Mouse (Mus musculus) neural tube, embryonic 15.5 days (tissue): ENCODE results near the gene Oscar. TPM values are rescaled to one million over a fixed set of nuclear protein-coding genes. Genes with fewer than 3 reads are reported as not detected.

Source experiments
- ATAC-seq: fragments of 200-750 bp; cut with Nextera tagmentation; 2 replicates; pipeline ENCODE4 v1.8.0; 2017; ENCODE audit warnings: mild to moderate bottlenecking, moderate TSS enrichment, moderate library complexity; ENCODE audit not compliant: low FRiP score
- H3K27ac ChIP-seq: fragments of 300-500 bp; sonication (generic); replicated peaks from 2 replicates; pipeline ENCODE4 v1.5.1; 2015; ENCODE audit warnings: mild to moderate bottlenecking, inconsistent platforms
- H3K27me3 ChIP-seq: fragments of 300-500 bp; sonication (generic); replicated peaks from 2 replicates; pipeline ENCODE4 v1.6.1; 2015; ENCODE audit warnings: inconsistent platforms
- H3K36me3 ChIP-seq: fragments of 300-500 bp; sonication (generic); 2 replicates; pipeline ENCODE4 v1.6.1; 2015; ENCODE audit warnings: inconsistent platforms
- H3K4me1 ChIP-seq: fragments of 300-500 bp; sonication (generic); 2 replicates; pipeline ENCODE4 v1.6.1; 2015; ENCODE audit warnings: inconsistent platforms
- H3K4me2 ChIP-seq: fragments of 300-500 bp; sonication (generic); 2 replicates; pipeline ENCODE4 v1.6.1; 2015; ENCODE audit warnings: inconsistent platforms, mild to moderate bottlenecking, moderate library complexity
- H3K4me3 ChIP-seq: fragments of 300-500 bp; sonication (generic); replicated peaks from 2 replicates; pipeline ENCODE4 v1.5.1; 2015; ENCODE audit warnings: mild to moderate bottlenecking, inconsistent platforms
- H3K9ac ChIP-seq: fragments of 300-500 bp; sonication (generic); replicated peaks from 2 replicates; pipeline ENCODE4 v1.6.1; 2015; ENCODE audit warnings: mild to moderate bottlenecking, inconsistent platforms
- H3K9me3 ChIP-seq: fragments of 300-500 bp; sonication (generic); replicated peaks from 2 replicates; pipeline ENCODE4 v1.6.1; 2016; ENCODE audit warnings: inconsistent platforms
- WGBS: fragments of 180-500 bp; shearing (Covaris S2); methylation state at CpG from one replicate; pipeline ENCODE4 v1.1.7; 2015; ENCODE audit warnings: mixed read lengths; 5-methylcytosine and 5-hydroxymethylcytosine counted together
- polyA plus RNA-seq: library from polyadenylated mRNA; unstranded; fragments of >200 nt; fragmentation: Nextera tagmentation; extraction: Ambion mirVana; gene quantifications from 2 replicates; pipeline ENCODE4 v1.2.1, GENCODE M21; 2015

The Oscar gene
- polyA plus RNA-seq = 0.38 and 0.84 TPM in 2 replicates

DNA sequence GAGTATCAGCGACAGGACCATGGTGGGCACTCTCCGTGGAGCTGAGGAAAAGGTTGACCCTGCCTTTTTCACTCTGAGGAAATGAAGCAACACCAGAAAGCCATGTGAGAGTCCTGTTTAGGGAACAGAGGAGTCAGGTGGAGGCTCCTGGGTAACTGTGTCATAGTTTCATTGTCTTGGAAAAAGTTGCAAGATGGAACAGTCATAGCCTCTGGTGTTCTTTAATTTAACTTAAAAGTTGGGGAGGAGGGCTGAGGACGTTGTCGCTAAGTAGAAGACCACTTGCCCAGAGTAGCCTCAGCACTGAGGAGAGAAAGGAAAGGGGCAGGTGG, at the start of gene Oscar:
Gene Oscar, minus strand, starts transcription at position 101 of the 332 bp plus-strand sequence.
- H3K27me3 ChIP-seq = no peaks in the 10 kb centered on the region; the same call in 1 of the 2 replicates
- peak within 1 kb of the TSS; percentile 84 for H3K4me2 ChIP-seq
- H3K27ac ChIP-seq = peak within 1 kb of the TSS; percentile 64; the same call in 1 of the 2 replicates
- no peak for ATAC-seq
- peaks cover 18% of the 10 kb centered on the region for H3K36me3 ChIP-seq
- WGBS = 87% methylated on average over 4 of the region's 4 CpGs
- H3K4me3 ChIP-seq = peak within 1 kb of the TSS; percentile 64
- no peaks in the 10 kb centered on the region for H3K9me3 ChIP-seq
- peaks cover 19% of the 10 kb centered on the region for H3K4me1 ChIP-seq
- H3K9ac ChIP-seq = no peak within 1 kb of the TSS

- 4% methylated on average over 45 of the region's 45 CpGs for WGBS
Observed at GRCm38 (mm10) chr7:3665215-3666114, 49.5 kb upstream of the Oscar start, which contains the start of gene Leng1. Leng1 (minus strand) TSS chr7:3665840.

DNA sequence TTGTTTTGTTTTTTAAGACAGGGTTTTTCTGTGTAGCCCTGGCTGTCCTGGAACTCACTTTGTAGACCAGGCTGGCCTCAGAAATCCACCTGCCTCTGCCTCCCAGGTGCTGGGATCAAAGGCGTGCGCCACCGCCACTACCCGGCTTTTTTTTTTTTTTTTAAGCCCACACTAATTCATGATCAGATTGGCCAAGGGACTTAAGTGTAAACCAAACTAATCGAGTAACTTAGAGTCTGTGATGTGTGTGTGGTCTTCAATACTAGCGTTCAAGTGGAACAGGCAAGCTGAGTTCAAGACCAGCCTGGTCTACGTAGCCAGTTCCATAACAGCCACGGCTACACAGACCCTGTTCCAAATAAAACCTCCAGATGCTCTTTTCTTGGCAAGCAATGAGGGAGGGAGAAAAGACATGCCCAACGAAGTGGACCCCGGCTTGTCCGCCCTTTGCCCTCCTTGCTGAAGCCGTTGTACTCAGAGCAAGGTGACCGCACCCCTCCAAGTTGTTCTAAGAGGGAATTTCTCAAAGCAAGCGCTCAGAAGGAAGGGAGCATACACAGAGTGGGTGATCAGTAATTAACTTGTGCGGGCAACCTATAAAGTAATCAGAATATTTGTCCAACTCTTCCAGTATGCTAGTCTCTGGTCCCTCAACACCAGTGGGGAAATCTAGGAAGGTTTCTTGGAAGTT, 48.7 kb upstream of the Oscar start:
- Histone ChIP-seq H3K4me3 (peak overlapping the region; percentile 68), H3K4me1 (peaks cover 27% of the 10 kb centered on the region), H3K9ac (peak overlapping the region; percentile 66), H3K36me3 (peaks cover 32% of the 10 kb centered on the region), H3K4me2 (peak overlapping the region; percentile 68), H3K27me3 (no peaks in the 10 kb centered on the region), H3K27ac (peak overlapping the region; percentile 84), H3K9me3 (no peaks in the 10 kb centered on the region)
- peak; percentile 41 for ATAC-seq
- WGBS = 30% methylated on average over 15 of the region's 15 CpGs

More at GRCm38 (mm10) chr7:3665215-3666114, 49.5 kb upstream of the Oscar start, which contains the start of gene Leng1:
- Histone ChIP-seq H3K27me3 (no peaks in the 10 kb centered on the region), H3K4me1 (peaks cover 27% of the 10 kb centered on the region), H3K4me3 (peak within 1 kb of the TSS; percentile 68), H3K27ac (peak within 1 kb of the TSS; percentile 84), H3K9ac (peak within 1 kb of the TSS; percentile 66), H3K9me3 (no peaks in the 10 kb centered on the region), H3K36me3 (peaks cover 24% of the 10 kb centered on the region), H3K4me2 (peak within 1 kb of the TSS; percentile 68)
- ATAC-seq = peak; percentile 99

DNA sequence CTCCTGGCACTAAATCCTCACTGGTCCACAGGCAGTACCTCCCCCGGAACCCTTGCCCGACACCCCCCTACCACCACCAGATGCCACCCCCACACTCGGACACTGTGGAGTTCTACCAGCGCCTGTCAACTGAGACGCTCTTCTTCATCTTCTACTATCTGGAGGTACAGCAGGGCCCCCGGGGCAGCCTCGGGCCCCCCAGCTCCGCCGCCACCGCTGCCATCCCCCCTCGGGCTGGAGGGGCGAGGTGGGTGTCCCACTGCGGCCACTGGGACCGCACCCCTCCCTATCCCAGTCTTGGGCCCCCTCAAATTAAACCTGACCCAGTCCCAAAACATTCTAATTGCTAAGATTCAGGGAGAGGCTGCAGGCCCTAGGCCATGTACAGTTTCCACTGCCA, 42.6 kb upstream of the Oscar start:
- 94% methylated on average over 14 of the region's 14 CpGs for WGBS
- Histone ChIP-seq H3K4me2 (no peak overlapping the region), H3K27ac (no peak overlapping the region), H3K36me3 (peaks cover 93% of the 10 kb centered on the region), H3K9me3 (no peaks in the 10 kb centered on the region), H3K27me3 (no peaks in the 10 kb centered on the region), H3K4me3 (no peak overlapping the region), H3K4me1 (peaks cover 8% of the 10 kb centered on the region), H3K9ac (no peak overlapping the region)
- no peak for ATAC-seq

DNA sequence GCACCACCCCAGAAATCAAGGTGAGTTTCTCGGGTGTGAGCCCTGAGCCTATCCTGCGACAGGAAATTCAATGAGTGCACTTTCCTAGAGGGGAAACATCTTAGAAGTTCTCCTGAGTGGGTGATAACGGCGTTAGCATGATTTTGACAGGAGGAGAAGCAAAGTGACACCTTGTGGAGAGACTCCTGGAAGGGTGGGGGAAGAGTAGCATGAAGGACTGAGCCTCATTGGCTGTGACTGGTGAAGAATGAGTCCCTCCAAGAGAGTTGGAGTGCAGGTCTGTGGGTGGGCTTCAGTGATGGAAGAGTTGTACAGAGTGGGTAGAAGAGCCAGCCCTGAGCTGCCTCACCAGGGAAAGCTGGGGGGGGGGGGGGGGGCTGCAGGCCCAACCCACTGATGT, 41.0 kb upstream of the Oscar start:
- Histone ChIP-seq H3K9ac (no peak overlapping the region), H3K27ac (no peak overlapping the region), H3K27me3 (no peaks in the 10 kb centered on the region), H3K4me1 (no peaks in the 10 kb centered on the region), H3K9me3 (no peaks in the 10 kb centered on the region), H3K36me3 (peaks cover 99% of the 10 kb centered on the region), H3K4me3 (no peak overlapping the region), H3K4me2 (no peak overlapping the region)
- ATAC-seq = no peak
- WGBS = 90% methylated on average over 4 of the region's 4 CpGs

DNA sequence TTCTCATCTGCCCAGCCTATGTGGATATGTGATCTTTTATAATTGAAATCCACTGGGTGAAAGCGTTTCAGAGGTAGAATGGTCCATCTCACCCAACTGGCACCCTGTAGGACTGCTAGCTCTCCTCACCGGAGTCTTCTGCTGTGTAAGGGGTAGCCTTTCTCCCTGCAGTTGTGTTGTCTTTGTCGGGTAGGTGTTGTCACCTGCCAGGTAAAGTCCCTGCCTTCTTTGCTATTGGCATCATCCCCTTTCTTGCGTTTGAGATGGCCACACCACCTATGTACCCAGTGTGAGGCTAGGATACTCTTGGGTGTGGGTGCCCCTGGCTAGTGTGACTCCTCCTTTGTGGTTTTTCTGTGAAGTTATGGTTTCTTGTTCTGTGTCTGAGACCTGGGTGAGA, 30.7 kb upstream of the Oscar start:
- Histone ChIP-seq H3K9me3 (no peaks in the 10 kb centered on the region), H3K4me2 (peak overlapping the region; percentile 75), H3K9ac (peak overlapping the region; percentile 99), H3K36me3 (peaks cover 16% of the 10 kb centered on the region), H3K27ac (peak overlapping the region; percentile 97; the same call in 1 of the 2 replicates), H3K4me1 (peaks cover 45% of the 10 kb centered on the region), H3K4me3 (peak overlapping the region; percentile 91), H3K27me3 (no peaks in the 10 kb centered on the region)
- ATAC-seq = no peak
- WGBS = 70% methylated on average over 4 of the region's 4 CpGs

DNA sequence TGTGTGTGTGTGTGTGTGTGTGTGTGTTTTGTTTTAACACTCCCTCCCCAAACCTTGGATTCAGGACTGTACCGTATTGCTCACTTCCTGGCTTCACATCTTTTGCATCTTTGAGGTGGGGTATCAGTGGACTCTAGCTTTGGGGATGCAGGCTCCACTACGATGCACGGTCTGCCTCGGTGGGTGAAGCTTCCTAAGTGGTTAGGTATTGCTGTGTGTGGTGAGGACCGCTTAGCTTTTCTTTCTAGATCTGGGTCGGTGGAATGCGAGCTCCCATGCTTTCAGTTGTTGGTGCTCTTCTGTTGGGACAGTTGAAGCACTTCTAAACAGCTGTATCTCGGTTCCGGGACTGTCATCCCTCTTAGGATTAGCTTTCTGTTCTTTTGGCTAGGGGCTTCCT, 30.2 kb upstream of the Oscar start:
- peak overlapping the region; percentile 97 for H3K27ac ChIP-seq
- WGBS = 19% methylated on average over 9 of the region's 9 CpGs
- peaks cover 13% of the 10 kb centered on the region for H3K36me3 ChIP-seq
- H3K27me3 ChIP-seq = no peaks in the 10 kb centered on the region
- H3K4me1 ChIP-seq = peaks cover 45% of the 10 kb centered on the region
- peak overlapping the region; percentile 91 for H3K4me3 ChIP-seq
- no peak for ATAC-seq
- no peaks in the 10 kb centered on the region for H3K9me3 ChIP-seq
- H3K9ac ChIP-seq = peak overlapping the region; percentile 99
- peak overlapping the region; percentile 75 for H3K4me2 ChIP-seq

DNA sequence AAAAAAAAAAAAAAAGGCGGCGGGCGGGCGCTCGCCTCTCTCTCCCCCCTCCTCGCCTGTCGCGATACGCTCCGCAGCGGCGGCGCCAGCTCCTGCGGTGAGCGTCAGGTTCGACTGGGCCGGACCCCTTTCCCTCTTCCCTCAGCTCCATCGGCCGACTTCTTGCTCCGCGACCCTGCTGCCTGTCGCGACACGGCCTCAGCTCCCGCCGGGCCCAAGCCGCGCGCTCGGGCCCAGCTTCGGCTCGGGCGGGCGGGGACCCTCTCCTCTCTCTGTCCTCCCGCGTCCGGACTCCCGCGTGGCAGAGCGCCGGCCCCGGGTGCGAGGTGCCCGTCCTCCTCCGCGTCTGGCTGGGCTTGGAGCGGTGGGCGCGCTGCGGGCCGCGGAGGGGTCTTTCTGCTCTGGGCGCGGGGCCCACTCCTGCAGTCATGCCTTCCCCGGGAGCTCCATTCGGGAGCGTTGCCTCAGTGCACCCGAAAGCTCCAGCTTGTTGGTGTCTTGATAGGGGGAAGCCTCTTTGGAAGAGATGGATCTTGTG, 29.6 kb upstream of the Oscar start:
- Histone ChIP-seq H3K27me3 (no peaks in the 10 kb centered on the region), H3K36me3 (peaks cover 13% of the 10 kb centered on the region), H3K4me3 (peak overlapping the region; percentile 91), H3K4me2 (peak overlapping the region; percentile 75), H3K4me1 (peaks cover 45% of the 10 kb centered on the region), H3K9ac (peak overlapping the region; percentile 99), H3K9me3 (no peaks in the 10 kb centered on the region), H3K27ac (peak overlapping the region; percentile 97)
- peak; percentile 12 for ATAC-seq
- WGBS = 0% methylated on average over 48 of the region's 58 CpGs

DNA sequence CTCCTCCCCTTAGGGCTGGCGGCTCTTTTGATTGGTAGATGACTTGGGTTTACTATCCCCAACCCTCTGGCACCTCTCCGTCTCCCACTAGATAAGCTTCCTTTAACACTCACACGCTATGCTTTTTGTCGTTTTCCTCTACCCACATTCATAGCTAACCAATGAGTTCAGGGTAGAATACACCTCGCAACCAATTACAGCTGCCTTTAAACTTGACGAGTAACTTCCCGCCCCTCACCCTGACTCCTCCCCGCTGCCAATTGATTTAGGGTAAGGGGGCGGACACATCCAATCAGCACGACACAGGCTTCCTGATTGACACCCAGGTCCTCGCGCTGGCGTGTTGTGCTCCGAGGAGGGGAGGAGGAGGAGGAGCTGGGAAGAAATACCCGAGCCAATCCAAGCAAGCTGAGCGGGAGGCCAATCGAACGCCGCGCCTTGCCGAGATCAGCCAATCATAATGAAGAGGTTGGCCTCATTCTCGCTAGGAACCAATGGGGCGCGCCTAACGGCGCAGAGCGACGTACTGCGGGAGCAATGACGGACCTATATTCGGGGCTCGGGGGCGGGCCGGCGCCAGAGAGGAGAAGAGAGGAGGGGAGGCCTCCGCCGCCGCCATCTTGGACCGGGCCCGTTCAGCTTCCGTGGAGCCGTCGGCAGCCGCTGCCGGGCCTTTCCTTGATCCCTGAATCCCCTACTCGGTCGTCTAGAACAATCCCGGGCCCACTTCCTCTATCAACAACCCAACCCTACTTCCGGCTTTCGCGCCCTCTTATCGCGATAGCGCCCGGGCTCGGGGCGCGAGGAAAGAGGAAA, 28.9 kb upstream of the Oscar start, which contains the start of gene Cnot3:
Gene Cnot3, plus strand, starts transcription at position 597 of the 816 bp plus-strand sequence.
- H3K4me3 ChIP-seq = peak within 1 kb of the TSS; percentile 91
- WGBS = under 1% methylated on average over 55 of the region's 58 CpGs

DNA sequence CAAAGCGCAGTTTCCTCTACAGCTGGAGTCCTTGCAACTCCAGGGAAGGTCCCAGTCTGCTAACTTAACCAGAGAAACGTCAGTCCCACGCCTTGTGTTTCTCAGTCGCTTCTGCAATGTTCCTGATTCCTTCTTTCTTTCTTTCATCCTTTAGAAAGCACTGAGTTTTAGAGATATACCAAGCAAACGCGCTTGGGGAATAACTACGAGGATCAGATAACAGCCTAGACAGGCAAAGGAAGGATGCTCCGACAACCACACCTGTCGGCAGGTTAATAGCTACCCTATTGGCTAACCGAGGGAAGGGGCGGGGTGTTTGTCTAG, 28.4 kb upstream of the Oscar start:
- Histone ChIP-seq H3K27ac (peak overlapping the region; percentile 76), H3K27me3 (no peaks in the 10 kb centered on the region), H3K36me3 (peaks cover 16% of the 10 kb centered on the region), H3K4me2 (peak overlapping the region; percentile 80), H3K4me3 (peak overlapping the region; percentile 91), H3K4me1 (peaks cover 41% of the 10 kb centered on the region), H3K9ac (peak overlapping the region; percentile 40), H3K9me3 (no peaks in the 10 kb centered on the region)
- 1% methylated on average over 11 of the region's 11 CpGs for WGBS
- peak; percentile 0; the same call in 1 of the 2 replicates for ATAC-seq

More for the DNA sequence above, 28.9 kb upstream of the Oscar start, which contains the start of gene Cnot3:
- H3K4me2 ChIP-seq = peak within 1 kb of the TSS; percentile 80
- no peaks in the 10 kb centered on the region for H3K27me3 ChIP-seq
- no peaks in the 10 kb centered on the region for H3K9me3 ChIP-seq
- peak within 1 kb of the TSS; percentile 99 for H3K9ac ChIP-seq
- peak; percentile 97 for ATAC-seq
- peaks cover 45% of the 10 kb centered on the region for H3K4me1 ChIP-seq
- peaks cover 11% of the 10 kb centered on the region for H3K36me3 ChIP-seq
- peak within 1 kb of the TSS; percentile 97 for H3K27ac ChIP-seq

DNA sequence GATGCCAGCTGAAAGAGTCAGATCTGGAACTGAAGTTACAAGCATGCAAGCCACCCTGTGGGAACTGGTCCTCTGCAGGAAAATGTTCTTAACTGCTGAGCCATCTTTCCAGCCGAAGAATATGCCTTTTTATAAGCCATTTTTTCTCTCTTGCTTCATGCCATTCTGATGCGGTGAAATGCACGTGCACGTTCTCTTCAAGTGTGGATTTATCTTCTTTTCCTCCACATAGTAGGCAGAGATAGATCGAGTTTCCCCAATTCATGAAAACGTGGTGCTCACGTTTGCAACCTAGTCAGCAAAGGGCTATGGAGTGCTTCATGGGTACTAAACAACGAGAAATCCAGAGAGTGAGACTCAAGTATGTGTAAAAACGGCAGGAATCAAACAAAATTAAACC, 27.9 kb upstream of the Oscar start:
- peak overlapping the region; percentile 91 for H3K4me3 ChIP-seq
- peak overlapping the region; percentile 80 for H3K4me2 ChIP-seq
- H3K27me3 ChIP-seq = no peaks in the 10 kb centered on the region
- H3K27ac ChIP-seq = peak overlapping the region; percentile 76
- H3K9ac ChIP-seq = peak overlapping the region; percentile 40
- H3K9me3 ChIP-seq = no peaks in the 10 kb centered on the region
- WGBS = 20% methylated on average over 9 of the region's 9 CpGs
- no peak for ATAC-seq
- peaks cover 19% of the 10 kb centered on the region for H3K36me3 ChIP-seq
- peaks cover 36% of the 10 kb centered on the region for H3K4me1 ChIP-seq
